Mouse (Mus musculus): ENCODE data around the gene Zscan5b. TPM values are rescaled to one million over a fixed set of nuclear protein-coding genes. Genes with fewer than 3 reads are reported as not detected.
"Not testable (repeated sequence)": the region's sequence is repeated elsewhere in the genome, so short reads cannot be mapped to it uniquely, and the experiment has no call there.

Gene Zscan5b
- polyA plus RNA-seq, 1 experiment from 2014 or later = not detected

GRCm38 (mm10) chr7:6214691-6215090 lies 7.4 kb upstream of the Zscan5b start:
- H3K9ac ChIP-seq (ENCODE audit: low read depth, low read length); H3K4me2 ChIP-seq; H3K27ac ChIP-seq (ENCODE audit: low read depth, low read length); H3K4me3 ChIP-seq (ENCODE audit: low read depth, low read length); H3K4me1 ChIP-seq (ENCODE audit: control insufficient read depth, insufficient read depth, low read length); H3K36me3 ChIP-seq (ENCODE audit: control insufficient read depth, insufficient read depth, low read length); ATAC-seq (replicated peaks; ENCODE audit: insufficient number of reproducible peaks, low FRiP score, low TSS enrichment); H3K27me3 ChIP-seq (ENCODE audit: control insufficient read depth, insufficient read depth, low read length); H3K9me3 ChIP-seq (replicated peaks; ENCODE audit: control insufficient read depth, low read length): not testable (repeated sequence)
- 63% methylated on average over 4 of the region's 4 CpGs for WGBS (ENCODE audit: insufficient replicate concordance)

- Histone ChIP-seq H3K27ac (ENCODE audit: low read depth, low read length) (no peak overlapping the region), H3K9me3 (replicated peaks; ENCODE audit: control insufficient read depth, low read length) (0 out of 2 replicates have a peak, but pooled peaks cover 3% of the 10 kb centered on the region)
Observed at GRCm38 (mm10) chr7:6220147-6220546, 1.9 kb upstream of the Zscan5b start.

DNA sequence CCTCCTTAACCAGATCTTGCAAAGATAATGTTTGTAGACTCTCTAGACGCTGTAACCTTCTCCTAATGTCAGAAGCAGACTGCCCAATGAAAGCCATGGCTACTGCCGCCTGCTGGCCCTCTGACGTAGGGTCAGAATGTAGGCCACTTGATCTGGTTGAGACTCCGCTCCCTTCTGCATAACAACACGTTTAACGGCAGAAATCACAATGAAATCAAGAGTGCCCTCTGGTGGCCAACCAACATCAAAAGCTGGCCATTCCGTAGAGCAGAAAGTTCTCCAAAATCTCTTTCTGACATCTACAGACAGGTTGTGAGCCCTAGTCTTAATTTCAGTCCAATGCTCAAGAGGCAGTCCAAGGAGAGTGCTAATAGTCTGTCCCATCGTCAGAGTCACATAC lies 6.4 kb downstream of the Zscan5b start:
- not testable (repeated sequence) for H3K27me3 ChIP-seq (ENCODE audit: control insufficient read depth, insufficient read depth, low read length); H3K27ac ChIP-seq (ENCODE audit: low read depth, low read length); H3K36me3 ChIP-seq (ENCODE audit: control insufficient read depth, insufficient read depth, low read length); H3K4me1 ChIP-seq (ENCODE audit: control insufficient read depth, insufficient read depth, low read length); ATAC-seq (replicated peaks; ENCODE audit: insufficient number of reproducible peaks, low FRiP score, low TSS enrichment); H3K4me2 ChIP-seq; H3K9ac ChIP-seq (ENCODE audit: low read depth, low read length); H3K4me3 ChIP-seq (ENCODE audit: low read depth, low read length)
- H3K9me3 ChIP-seq (replicated peaks; ENCODE audit: control insufficient read depth, low read length) = peaks cover 14% of the 10 kb centered on the region
- WGBS (ENCODE audit: insufficient replicate concordance) = 57% methylated on average over 8 of the region's 8 CpGs

More at GRCm38 (mm10) chr7:6220147-6220546, 1.9 kb upstream of the Zscan5b start:
- Histone ChIP-seq H3K36me3 (ENCODE audit: control insufficient read depth, insufficient read depth, low read length) (no peaks in the 10 kb centered on the region), H3K9ac (ENCODE audit: low read depth, low read length) (no peak overlapping the region), H3K4me2 (no peak overlapping the region), H3K4me3 (ENCODE audit: low read depth, low read length) (no peak overlapping the region), H3K27me3 (ENCODE audit: control insufficient read depth, insufficient read depth, low read length) (no peaks in the 10 kb centered on the region), H3K4me1 (ENCODE audit: control insufficient read depth, insufficient read depth, low read length) (no peaks in the 10 kb centered on the region)
- ATAC-seq (replicated peaks; ENCODE audit: insufficient number of reproducible peaks, low FRiP score, low TSS enrichment) = no peak
- 39% methylated on average over 3 of the region's 3 CpGs for WGBS (ENCODE audit: insufficient replicate concordance)

GRCm38 (mm10) chr7:6239787-6240186 lies 17.7 kb downstream of the Zscan5b start:
- no peak overlapping the region for H3K4me3 ChIP-seq (ENCODE audit: low read depth, low read length)
- H3K9ac ChIP-seq (ENCODE audit: low read depth, low read length) = no peak overlapping the region
- 46% methylated on average over 11 of the region's 11 CpGs for WGBS (ENCODE audit: insufficient replicate concordance)
- H3K36me3 ChIP-seq (ENCODE audit: control insufficient read depth, insufficient read depth, low read length) = no peaks in the 10 kb centered on the region
- H3K9me3 ChIP-seq (replicated peaks; ENCODE audit: control insufficient read depth, low read length) = no peaks in the 10 kb centered on the region
- H3K27ac ChIP-seq (ENCODE audit: low read depth, low read length) = no peak overlapping the region
- no peak overlapping the region for H3K4me2 ChIP-seq
- no peaks in the 10 kb centered on the region for H3K4me1 ChIP-seq (ENCODE audit: control insufficient read depth, insufficient read depth, low read length)
- no peak for ATAC-seq (replicated peaks; ENCODE audit: insufficient number of reproducible peaks, low FRiP score, low TSS enrichment)
- no peaks in the 10 kb centered on the region for H3K27me3 ChIP-seq (ENCODE audit: control insufficient read depth, insufficient read depth, low read length)

DNA sequence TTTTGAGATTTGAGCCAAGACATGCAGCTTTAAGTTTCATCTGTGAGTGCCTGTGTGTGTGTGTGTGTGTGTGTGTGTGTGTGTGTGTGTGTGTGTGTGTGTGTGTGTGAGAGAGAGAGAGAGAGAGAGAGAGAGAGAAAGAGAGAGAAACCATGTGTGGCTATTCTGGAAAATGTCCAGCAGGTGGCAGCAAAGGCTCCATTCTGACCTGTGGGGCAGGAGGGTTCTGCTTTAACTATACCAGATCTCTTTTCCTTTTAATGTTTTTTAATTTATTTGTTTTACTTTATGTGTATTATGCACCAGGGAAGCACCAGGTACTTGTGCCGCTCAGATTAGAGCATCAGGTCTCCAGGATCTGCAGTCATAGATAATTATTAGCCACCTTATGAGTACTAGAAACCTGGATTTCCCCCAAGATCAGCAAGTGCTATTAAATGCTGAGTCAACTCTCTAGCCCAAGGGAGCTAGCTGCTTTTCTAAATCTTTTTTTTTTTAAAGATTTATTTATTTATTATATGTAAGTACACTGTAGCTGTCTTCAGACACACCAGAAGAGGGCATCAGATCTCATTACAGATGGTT lies 18.9 kb downstream of the Zscan5b start:
- not testable (repeated sequence) for H3K27me3 ChIP-seq (ENCODE audit: control insufficient read depth, insufficient read depth, low read length); H3K36me3 ChIP-seq (ENCODE audit: control insufficient read depth, insufficient read depth, low read length); ATAC-seq (replicated peaks; ENCODE audit: insufficient number of reproducible peaks, low FRiP score, low TSS enrichment); H3K9ac ChIP-seq (ENCODE audit: low read depth, low read length); H3K4me3 ChIP-seq (ENCODE audit: low read depth, low read length); H3K27ac ChIP-seq (ENCODE audit: low read depth, low read length); H3K4me2 ChIP-seq; H3K9me3 ChIP-seq (replicated peaks; ENCODE audit: control insufficient read depth, low read length); H3K4me1 ChIP-seq (ENCODE audit: control insufficient read depth, insufficient read depth, low read length)
- WGBS (ENCODE audit: insufficient replicate concordance) = 21% methylated on average over 1 of the region's 1 CpGs

- no peak overlapping the region for H3K9ac ChIP-seq (ENCODE audit: low read depth, low read length)
- no peaks in the 10 kb centered on the region for H3K27me3 ChIP-seq (ENCODE audit: control insufficient read depth, insufficient read depth, low read length)
- no peak for ATAC-seq (replicated peaks; ENCODE audit: insufficient number of reproducible peaks, low FRiP score, low TSS enrichment)
- no peaks in the 10 kb centered on the region for H3K36me3 ChIP-seq (ENCODE audit: control insufficient read depth, insufficient read depth, low read length)
- 35% methylated on average over 11 of the region's 11 CpGs for WGBS (ENCODE audit: insufficient replicate concordance)
- no peak overlapping the region for H3K4me2 ChIP-seq
- no peak overlapping the region for H3K4me3 ChIP-seq (ENCODE audit: low read depth, low read length)
- 0 out of 2 replicates have a peak, but pooled peaks cover 2% of the 10 kb centered on the region for H3K9me3 ChIP-seq (replicated peaks; ENCODE audit: control insufficient read depth, low read length)
- no peak overlapping the region for H3K27ac ChIP-seq (ENCODE audit: low read depth, low read length)
- H3K4me1 ChIP-seq (ENCODE audit: control insufficient read depth, insufficient read depth, low read length) = no peaks in the 10 kb centered on the region
Observed at GRCm38 (mm10) chr7:6244361-6245292, 22.5 kb downstream of the Zscan5b start.

GRCm38 (mm10) chr7:6252410-6252809 lies 30.3 kb downstream of the Zscan5b start, which contains the start of gene Epp13:
Gene Epp13, plus strand, starts transcription at chr7:6252710.
- Histone ChIP-seq H3K4me2 (no peak within 1 kb of the TSS), H3K9me3 (replicated peaks; ENCODE audit: control insufficient read depth, low read length) (peaks cover 4% of the 10 kb centered on the region; the same call in 1 of the 2 replicates), H3K4me1 (ENCODE audit: control insufficient read depth, insufficient read depth, low read length) (no peaks in the 10 kb centered on the region), H3K36me3 (ENCODE audit: control insufficient read depth, insufficient read depth, low read length) (no peaks in the 10 kb centered on the region), H3K27me3 (ENCODE audit: control insufficient read depth, insufficient read depth, low read length) (no peaks in the 10 kb centered on the region), H3K27ac (ENCODE audit: low read depth, low read length) (no peak within 1 kb of the TSS), H3K9ac (ENCODE audit: low read depth, low read length) (no peak within 1 kb of the TSS), H3K4me3 (ENCODE audit: low read depth, low read length) (no peak within 1 kb of the TSS)
- WGBS (ENCODE audit: insufficient replicate concordance) = 87% methylated on average over 6 of the region's 6 CpGs
- no peak for ATAC-seq (replicated peaks; ENCODE audit: insufficient number of reproducible peaks, low FRiP score, low TSS enrichment)

- H3K27me3 ChIP-seq (ENCODE audit: control insufficient read depth, insufficient read depth, low read length) = no peaks in the 10 kb centered on the region
- H3K4me3 ChIP-seq (ENCODE audit: low read depth, low read length) = no peak overlapping the region
- H3K4me2 ChIP-seq = no peak overlapping the region
- no peaks in the 10 kb centered on the region for H3K36me3 ChIP-seq (ENCODE audit: control insufficient read depth, insufficient read depth, low read length)
- no peak for ATAC-seq (replicated peaks; ENCODE audit: insufficient number of reproducible peaks, low FRiP score, low TSS enrichment)
- peaks cover 2% of the 10 kb centered on the region; the same call in 1 of the 2 replicates for H3K9me3 ChIP-seq (replicated peaks; ENCODE audit: control insufficient read depth, low read length)
- H3K4me1 ChIP-seq (ENCODE audit: control insufficient read depth, insufficient read depth, low read length) = no peaks in the 10 kb centered on the region
- no peak overlapping the region for H3K9ac ChIP-seq (ENCODE audit: low read depth, low read length)
- 87% methylated on average over 5 of the region's 5 CpGs for WGBS (ENCODE audit: insufficient replicate concordance)
- no peak overlapping the region for H3K27ac ChIP-seq (ENCODE audit: low read depth, low read length)
Observed at GRCm38 (mm10) chr7:6254451-6254850, 32.4 kb downstream of the Zscan5b start.

All from heart, embryonic 11.5 days (tissue).